Mouse (Mus musculus) activated CD4-positive, CD25-positive, alpha-beta regulatory T cell, adult 9 weeks (primary cell): ENCODE results near the gene Cyp2c69. TPM values are rescaled to one million over a fixed set of nuclear protein-coding genes. Genes with fewer than 3 reads are reported as not detected.

Experiments
- polyA plus RNA-seq: library from polyadenylated mRNA; unstranded; fragments of 100-300 nt; shearing (Covaris generic); gene quantifications from one replicate; pipeline ENCODE4 v1.2.1, GENCODE M21; 2017

The Cyp2c69 gene
- not detected for polyA plus RNA-seq

DNA sequence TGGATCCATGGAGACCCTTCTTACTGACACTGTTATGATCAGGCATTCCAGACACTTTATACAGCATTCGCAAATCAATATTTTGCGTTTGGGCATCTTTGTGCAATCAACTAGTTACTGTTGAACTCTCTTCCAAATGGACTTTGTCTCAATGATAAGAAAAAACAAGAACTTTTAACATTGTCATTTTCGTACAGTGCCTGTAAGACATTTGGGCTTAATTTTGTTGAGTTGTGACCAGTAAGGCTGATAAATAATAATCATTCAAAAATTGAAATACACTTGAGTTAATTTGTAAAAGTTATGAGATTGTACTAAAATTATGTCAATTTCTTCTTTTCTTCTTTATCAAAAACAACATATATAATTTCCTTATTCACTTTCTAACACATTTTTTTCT, at the start of gene Cyp2c69:
Gene Cyp2c69, minus strand, starts transcription at position 101 of the 400 bp plus-strand sequence.

DNA sequence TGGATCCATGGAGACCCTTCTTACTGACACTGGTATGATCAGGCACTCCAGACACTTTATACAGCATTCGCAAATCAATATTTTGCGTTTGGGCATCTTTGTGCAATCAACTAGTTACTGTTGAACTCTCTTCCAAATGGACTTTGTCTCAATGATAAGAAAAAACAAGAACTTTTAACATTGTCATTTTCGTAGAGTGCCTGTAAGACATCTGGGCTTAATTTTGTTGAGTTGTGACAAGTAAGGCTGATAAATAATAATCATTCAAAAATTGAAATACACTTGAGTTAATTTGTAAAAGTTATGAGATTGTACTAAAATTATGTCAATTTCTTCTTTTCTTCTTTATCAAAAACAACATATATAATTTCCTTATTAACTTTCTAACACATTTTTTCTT, 73.9 kb downstream of the Cyp2c69 start, which contains the start of gene Cyp2c40:
Gene Cyp2c40, minus strand, starts transcription at position 101 of the 400 bp plus-strand sequence.

Other genes with a start within 250 kb of the Cyp2c69 start
- gene Cyp2c67, start 237.7 kb downstream of the Cyp2c69 start, polyA plus RNA-seq: not detected
- gene Cyp2c68, start 145.7 kb downstream of the Cyp2c69 start, polyA plus RNA-seq: not detected
- not detected for gene Cyp2c40, start 74.0 kb downstream of the Cyp2c69 start, polyA plus RNA-seq
- not detected for gene Cyp2c37, start 105.6 kb upstream of the Cyp2c69 start, polyA plus RNA-seq
- not detected for gene Cyp2c54, start 187.0 kb upstream of the Cyp2c69 start, polyA plus RNA-seq
- gene Cyp2c50, start 202.9 kb upstream of the Cyp2c69 start, polyA plus RNA-seq: not detected